Mouse (Mus musculus) liver, postnatal 0 days (tissue): Measurements from ENCODE around the gene Cpsf4l. TPM values are rescaled to one million over a fixed set of nuclear protein-coding genes. Genes with fewer than 3 reads are reported as not detected.
"Not testable (repeated sequence)": the region's sequence is repeated elsewhere in the genome, so short reads cannot be mapped to it uniquely, and the experiment has no call there.

Experiments
- ATAC-seq: fragments of 200-750 bp; cut with Nextera tagmentation; 2 replicates; pipeline ENCODE4 v1.8.0; 2017; ENCODE audit warnings: mild to moderate bottlenecking, moderate library complexity
- DNase-seq: peaks from one replicate; pipeline ENCODE4 v3.0.0-alpha.2; 2016
- H3K27ac ChIP-seq: fragments of 300-500 bp; sonication (generic); 2 replicates; pipeline ENCODE4 v1.5.1; 2014; ENCODE audit warnings: antibody characterized with exemption, moderate library complexity, mild to moderate bottlenecking, low read depth
- H3K27me3 ChIP-seq: fragments of 300-500 bp; sonication (generic); 2 replicates; pipeline ENCODE4 v1.6.1; 2014; ENCODE audit warnings: low read length, control low read depth, mixed read lengths; ENCODE audit not compliant: insufficient read depth
- H3K36me3 ChIP-seq: fragments of 300-500 bp; sonication (generic); replicated peaks from 2 replicates; pipeline ENCODE4 v1.6.1; 2014; ENCODE audit warnings: mild to moderate bottlenecking, control low read depth, low read length, moderate library complexity, mixed read lengths; ENCODE audit not compliant: insufficient read depth
- H3K4me1 ChIP-seq: fragments of 300-500 bp; sonication (generic); 2 replicates; pipeline ENCODE4 v1.6.1; 2014; ENCODE audit warnings: antibody characterized with exemption, mild to moderate bottlenecking, control low read depth; ENCODE audit not compliant: insufficient read depth
- H3K4me2 ChIP-seq: fragments of 300-500 bp; sonication (generic); 2 replicates; pipeline ENCODE4 v1.6.1; 2014; ENCODE audit warnings: low read depth, mild to moderate bottlenecking, low read length, moderate library complexity, mixed read lengths
- H3K4me3 ChIP-seq: fragments of 300-500 bp; sonication (generic); 2 replicates; pipeline ENCODE4 v1.5.1; 2014; ENCODE audit warnings: low read depth, low read length
- H3K9ac ChIP-seq: fragments of 300-500 bp; sonication (generic); replicated peaks from 2 replicates; pipeline ENCODE4 v1.6.1; 2014; ENCODE audit warnings: mild to moderate bottlenecking, moderate library complexity
- H3K9me3 ChIP-seq: fragments of 300-500 bp; sonication (generic); 2 replicates; pipeline ENCODE4 v1.6.1; 2016; ENCODE audit warnings: mild to moderate bottlenecking, control low read depth, low read length, mixed read lengths
- CTCF ChIP-seq: sonication (generic); IDR thresholded peaks from 2 replicates; pipeline ENCODE4 v1.5.1; 2016; ENCODE audit warnings: antibody characterized with exemption, low read depth
- EP300 ChIP-seq: IDR thresholded peaks from 2 replicates; pipeline ENCODE4 v1.6.1; 2016; ENCODE audit warnings: antibody characterized with exemption, low read depth, mild to moderate bottlenecking
- WGBS: fragments of 180-500 bp; shearing (Covaris S2); extraction: QIAGEN DNeasy Blood & Tissue Kit; methylation state at CpG from one replicate; pipeline ENCODE4 v1.1.7; 2014; ENCODE audit not compliant: insufficient replicate concordance; 5-methylcytosine and 5-hydroxymethylcytosine counted together
- polyA plus RNA-seq: library from polyadenylated mRNA; unstranded; fragments of >200 nt; fragmentation: Nextera tagmentation; extraction: Ambion mirVana; gene quantifications from 2 replicates; pipeline ENCODE4 v1.2.1, GENCODE M21; 2015

The Cpsf4l gene
- polyA plus RNA-seq, 1 experiment from 2014 or later: 0.46 TPM

DNA sequence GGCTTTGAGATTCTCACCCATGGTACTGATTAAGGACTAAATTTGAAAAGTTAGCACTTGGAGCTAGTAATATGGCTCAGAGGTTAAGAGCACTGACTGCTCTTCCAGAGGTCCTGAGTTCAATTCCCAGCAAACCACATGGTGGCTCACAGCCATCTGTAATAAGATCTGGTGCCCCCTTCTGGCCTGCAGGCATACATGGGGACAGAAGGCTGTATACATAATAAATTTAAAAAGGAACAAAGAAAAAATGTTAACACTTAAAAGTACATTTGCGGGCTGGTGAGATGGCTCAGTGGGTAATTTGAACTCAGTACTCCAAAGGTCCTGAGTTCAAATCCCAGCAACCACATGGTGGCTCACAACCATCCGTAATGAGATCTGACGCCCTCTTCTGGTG is 49.6 kb downstream of the Cpsf4l start:
- not testable (repeated sequence) for H3K27me3 ChIP-seq, H3K4me3 ChIP-seq, H3K4me1 ChIP-seq, H3K9ac ChIP-seq, ATAC-seq, H3K4me2 ChIP-seq, H3K27ac ChIP-seq, H3K9me3 ChIP-seq, DNase-seq
- 95% methylated on average over 2 of the region's 3 CpGs for WGBS
- H3K36me3 ChIP-seq: peaks cover 79% of the 10 kb centered on the region
- TF ChIP-seq CTCF: peak; percentile 26; the same call in 1 of the 2 replicates

- Histone ChIP-seq H3K27me3 (no peaks in the 10 kb centered on the region), H3K27ac (no peak overlapping the region), H3K36me3 (peaks cover 84% of the 10 kb centered on the region), H3K4me3 (no peak overlapping the region), H3K9ac (no peak overlapping the region), H3K4me2 (no peak overlapping the region), H3K4me1 (no peaks in the 10 kb centered on the region), H3K9me3 (no peaks in the 10 kb centered on the region)
- TF ChIP-seq EP300 (no peak), CTCF (no peak)
- 86% methylated on average over 4 of the region's 4 CpGs for WGBS
- DNase-seq (no peak), ATAC-seq (no peak)
Measured at GRCm38 (mm10) chr11:113658763-113659162, 51.1 kb downstream of the Cpsf4l start.

GRCm38 (mm10) chr11:113658319-113658718 is 51.5 kb downstream of the Cpsf4l start:
- Histone ChIP-seq H3K9ac (no peak overlapping the region), H3K27me3 (no peaks in the 10 kb centered on the region), H3K36me3 (peaks cover 84% of the 10 kb centered on the region), H3K27ac (no peak overlapping the region), H3K4me2 (no peak overlapping the region), H3K4me3 (no peak overlapping the region), H3K4me1 (no peaks in the 10 kb centered on the region), H3K9me3 (no peaks in the 10 kb centered on the region)
- DNase-seq (no peak), ATAC-seq (no peak)
- WGBS: 95% methylated on average over 8 of the region's 8 CpGs
- TF ChIP-seq CTCF (no peak), EP300 (no peak)

DNA sequence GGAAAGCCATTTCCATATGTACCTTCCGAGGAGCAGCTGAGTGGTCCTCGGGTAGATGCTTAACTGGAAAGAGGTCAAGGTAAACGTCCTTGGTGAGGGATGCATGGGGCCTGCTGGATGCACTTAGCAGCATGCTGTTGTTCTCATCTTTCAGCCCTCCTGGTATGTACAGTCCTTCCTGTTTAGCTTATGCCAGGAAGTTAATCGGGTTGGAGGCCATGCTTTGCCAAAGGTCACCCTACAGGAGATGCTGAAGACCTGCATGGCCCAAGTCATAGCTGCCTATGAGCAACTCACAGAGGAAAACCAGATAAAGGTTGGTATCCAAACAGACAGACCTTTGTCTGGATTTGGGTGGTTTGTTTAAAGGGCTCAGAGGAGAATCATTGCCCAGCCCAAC is 52.6 kb downstream of the Cpsf4l start:
- Histone ChIP-seq H3K27me3 (no peaks in the 10 kb centered on the region), H3K4me2 (no peak overlapping the region), H3K4me1 (no peaks in the 10 kb centered on the region), H3K27ac (no peak overlapping the region), H3K36me3 (peaks cover 92% of the 10 kb centered on the region), H3K9me3 (no peaks in the 10 kb centered on the region), H3K4me3 (no peak overlapping the region), H3K9ac (no peak overlapping the region)
- ATAC-seq (no peak), DNase-seq (no peak)
- 71% methylated on average over 4 of the region's 4 CpGs for WGBS
- TF ChIP-seq CTCF (no peak), EP300 (no peak)

- ATAC-seq: no peak
- Histone ChIP-seq H3K27ac (no peak overlapping the region), H3K4me2 (no peak overlapping the region), H3K27me3 (no peaks in the 10 kb centered on the region), H3K4me3 (no peak overlapping the region), H3K36me3 (peaks cover 87% of the 10 kb centered on the region), H3K4me1 (peaks cover 1% of the 10 kb centered on the region; the same call in 1 of the 2 replicates), H3K9ac (no peak overlapping the region), H3K9me3 (no peaks in the 10 kb centered on the region)
- TF ChIP-seq EP300: no peak
- no peak for TF ChIP-seq CTCF
- no peak for DNase-seq
- WGBS: 93% methylated on average over 8 of the region's 8 CpGs
Measured at GRCm38 (mm10) chr11:113656511-113656932, 53.3 kb downstream of the Cpsf4l start.

GRCm38 (mm10) chr11:113654561-113655270 is 55.1 kb downstream of the Cpsf4l start:
- no peak overlapping the region for H3K9ac ChIP-seq
- DNase-seq (no peak), ATAC-seq (no peak)
- no peak for TF ChIP-seq CTCF
- no peak for TF ChIP-seq EP300
- peaks cover 12% of the 10 kb centered on the region; the same call in 1 of the 2 replicates for H3K4me1 ChIP-seq
- H3K36me3 ChIP-seq: peaks cover 71% of the 10 kb centered on the region
- H3K27ac ChIP-seq: no peak overlapping the region
- no peaks in the 10 kb centered on the region for H3K9me3 ChIP-seq
- WGBS: 90% methylated on average over 18 of the region's 18 CpGs
- no peak overlapping the region for H3K4me3 ChIP-seq
- H3K27me3 ChIP-seq: no peaks in the 10 kb centered on the region
- H3K4me2 ChIP-seq: no peak overlapping the region

GRCm38 (mm10) chr11:113654105-113654504 is 55.7 kb downstream of the Cpsf4l start:
- ATAC-seq (no peak), DNase-seq (no peak)
- 94% methylated on average over 15 of the region's 15 CpGs for WGBS
- H3K9me3 ChIP-seq: no peaks in the 10 kb centered on the region
- H3K27me3 ChIP-seq: no peaks in the 10 kb centered on the region
- H3K36me3 ChIP-seq: peaks cover 66% of the 10 kb centered on the region
- H3K4me1 ChIP-seq: peaks cover 13% of the 10 kb centered on the region; the same call in 1 of the 2 replicates
- H3K9ac ChIP-seq: no peak overlapping the region
- H3K27ac ChIP-seq: no peak overlapping the region
- TF ChIP-seq EP300 (no peak), CTCF (no peak)
- H3K4me2 ChIP-seq: no peak overlapping the region
- no peak overlapping the region for H3K4me3 ChIP-seq
